Mouse (Mus musculus): ENCODE measurements around the gene Usp35.

- TF ChIP-seq EP300 (IDR thresholded peaks at IDR 0.05; ENCODE audit: insufficient read depth, low read depth, low read length), result no peak
- no peak for TF ChIP-seq CTCF (IDR thresholded peaks at IDR 0.05; ENCODE audit: low read depth, low read length)
These were observed 20.2 kb downstream of the Usp35 start for GRCm38 (mm10) chr7:97311620-97312019.
